Mouse (Mus musculus): ENCODE measurements around the gene Tmem178b.

DNA sequence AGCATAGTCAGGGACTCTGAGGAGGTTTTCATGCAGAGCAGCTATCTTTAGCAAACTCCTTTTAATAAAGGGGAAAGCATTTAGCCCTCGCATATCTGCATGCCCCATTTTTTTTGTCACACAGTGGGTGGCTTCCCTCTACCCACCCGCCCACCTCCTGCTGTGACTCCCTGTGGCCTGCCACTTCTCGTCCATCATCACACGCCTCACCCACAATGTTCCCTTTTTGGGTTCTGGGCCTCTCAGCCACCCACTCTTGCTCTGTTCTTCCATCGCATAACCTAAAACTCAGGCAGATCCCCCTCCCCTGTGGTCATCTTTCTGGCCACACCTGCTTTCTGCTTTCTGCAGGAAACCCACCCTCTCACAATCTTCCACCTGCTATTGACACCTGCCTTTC is 288.3 kb downstream of the Tmem178b start:
- TF ChIP-seq POLR2A (IDR thresholded peaks at IDR 0.05; ENCODE audit: borderline replicate concordance, extremely low read depth, low read depth, low read length) (no peak), CTCF (IDR thresholded peaks at IDR 0.05; ENCODE audit: insufficient read depth, low read length) (no peak)
